Mouse (Mus musculus): ENCODE measurements around the gene Tmem127. TPM values are rescaled to one million over a fixed set of nuclear protein-coding genes. Genes with fewer than 3 reads are reported as not detected.
A peak's percentile ranks its signal among the peaks of the same experiment; 100 is the strongest.
"Not testable (repeated sequence)": the region's sequence is repeated elsewhere in the genome, so short reads cannot be mapped to it uniquely, and the experiment has no call there.

Gene Tmem127
- 21.7 and 47.9 TPM in 2 replicates for total RNA-seq (2014; fragmentation: Nextera tagmentation)
- 29.9 and 30.8 TPM in 2 replicates for total RNA-seq (2017)
- 26.4 and 27.7 TPM in 2 replicates for polyA plus RNA-seq (2012)

DNA sequence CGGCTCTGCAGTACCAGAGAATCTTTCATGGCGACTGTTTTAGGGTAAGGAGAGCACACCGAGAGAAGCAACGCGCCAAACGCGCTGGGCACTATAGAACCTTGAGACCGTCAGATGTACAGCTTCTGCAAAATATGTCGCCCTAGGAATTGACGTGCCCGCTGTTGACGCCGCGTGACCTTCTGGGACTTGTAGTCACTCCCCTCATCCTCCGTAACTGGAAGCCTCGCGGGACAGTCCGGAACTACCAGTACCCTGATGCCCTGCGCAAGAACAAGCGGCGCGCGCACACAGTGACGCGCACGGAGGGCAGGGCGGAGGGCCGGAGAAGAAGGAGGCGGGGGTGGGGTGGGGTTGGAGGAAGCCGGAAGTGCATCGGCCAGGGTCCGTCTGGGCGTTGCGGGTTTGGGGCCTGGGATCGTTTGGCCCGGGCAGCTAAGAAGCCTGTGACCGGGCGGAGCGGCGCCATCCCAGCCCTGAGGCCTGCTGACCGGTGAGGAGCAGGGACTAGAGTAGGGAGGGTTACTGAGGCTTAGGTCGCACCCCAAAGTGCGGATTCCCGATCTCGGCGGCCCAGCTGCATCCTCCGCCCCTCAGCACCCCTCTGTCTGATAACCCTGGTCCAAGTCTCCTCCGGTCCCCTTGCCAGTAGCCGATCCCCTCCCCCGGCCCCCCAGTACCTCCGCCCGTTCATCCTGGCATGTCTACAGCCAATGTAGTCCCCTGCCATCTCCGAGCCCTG lies at the start of gene Tmem127, which contains the start of gene Ciao1:
Gene Tmem127, plus strand, starts transcription at position 317 of the 742 bp plus-strand sequence.
Gene Ciao1, minus strand, starts transcription at position 225 of the 742 bp plus-strand sequence.
- TF ChIP-seq GATA2 (IDR thresholded peaks at IDR 0.05; ENCODE audit: borderline replicate concordance, low read depth, low read length) = no peak
- no peak for TF ChIP-seq GATA1 (IDR thresholded peaks at IDR 0.05; ENCODE audit: borderline replicate concordance, low read length)
- no peak for TF ChIP-seq CTCF (IDR thresholded peaks at IDR 0.05; ENCODE audit: low read depth, low read length)
- no peak for TF ChIP-seq POLR2AphosphoS5 (IDR thresholded peaks at IDR 0.05; ENCODE audit: insufficient replicate concordance, low read depth, low read length)
- TF ChIP-seq TAL1 (conservative IDR thresholded peaks at IDR 0.05; ENCODE audit: low read depth, low read length) = no peak
- peak within 1 kb of the TSS; percentile 97 for H3K4me3 ChIP-seq (ENCODE audit: low read depth, low read length)
- ATAC-seq (ENCODE audit: extremely low read depth, insufficient number of reproducible peaks, low FRiP score, poor library complexity, severe bottlenecking) (peak; percentile 97), DNase-seq (ENCODE audit: low spot score) (peak; percentile 90)
- H3K36me3 ChIP-seq (replicated peaks) = peaks cover 64% of the 10 kb centered on the region
- peaks cover 49% of the 10 kb centered on the region for H3K4me1 ChIP-seq (ENCODE audit: insufficient read depth, low read depth, low read length)
- H3K9me3 ChIP-seq (replicated peaks) = no peaks in the 10 kb centered on the region
- no peaks in the 10 kb centered on the region for H3K27me3 ChIP-seq (ENCODE audit: insufficient read depth, low read length)

- H3K4me3 ChIP-seq (ENCODE audit: low read depth, low read length) = no peak overlapping the region
- H3K27me3 ChIP-seq (ENCODE audit: insufficient read depth, low read length) = no peaks in the 10 kb centered on the region
- DNase-seq (ENCODE audit: low spot score) (peak; percentile 13), ATAC-seq (ENCODE audit: extremely low read depth, insufficient number of reproducible peaks, low FRiP score, poor library complexity, severe bottlenecking) (no peak)
- peaks cover 44% of the 10 kb centered on the region for H3K36me3 ChIP-seq (replicated peaks)
- H3K9me3 ChIP-seq (replicated peaks) = no peaks in the 10 kb centered on the region
- TF ChIP-seq TAL1 (conservative IDR thresholded peaks at IDR 0.05; ENCODE audit: low read depth, low read length) (no peak), CTCF (IDR thresholded peaks at IDR 0.05; ENCODE audit: low read depth, low read length) (peak; percentile 72)
- peaks cover 12% of the 10 kb centered on the region for H3K4me1 ChIP-seq (ENCODE audit: insufficient read depth, low read depth, low read length)
These were observed 42.8 kb upstream of the Tmem127 start for GRCm38 (mm10) chr2:127204932-127205331.

DNA sequence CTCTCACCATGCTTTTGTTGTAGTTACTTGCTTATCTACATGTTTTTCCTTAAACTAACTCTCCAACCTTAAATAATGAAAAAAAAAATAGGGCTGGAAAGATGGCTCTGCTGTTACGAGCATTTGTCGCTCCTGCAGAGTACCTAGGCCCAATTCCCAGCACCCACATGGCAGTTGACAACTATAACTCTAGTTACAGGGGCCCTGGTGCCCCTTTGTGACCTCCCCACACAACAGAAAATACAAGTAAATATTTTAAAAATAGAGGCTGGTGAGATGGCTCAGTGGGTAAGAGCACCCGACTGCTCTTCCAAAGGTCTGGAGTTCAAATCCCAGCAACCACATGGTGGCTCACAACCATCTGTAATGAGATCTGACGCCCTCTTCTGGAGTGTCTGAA lies 41.8 kb upstream of the Tmem127 start:
- peaks cover 49% of the 10 kb centered on the region for H3K36me3 ChIP-seq (replicated peaks)
- ATAC-seq (ENCODE audit: extremely low read depth, insufficient number of reproducible peaks, low FRiP score, poor library complexity, severe bottlenecking); H3K9me3 ChIP-seq (replicated peaks); H3K4me3 ChIP-seq (ENCODE audit: low read depth, low read length); DNase-seq (ENCODE audit: low spot score); H3K27me3 ChIP-seq (ENCODE audit: insufficient read depth, low read length): not testable (repeated sequence)
- peaks cover 20% of the 10 kb centered on the region for H3K4me1 ChIP-seq (ENCODE audit: insufficient read depth, low read depth, low read length)

- ATAC-seq (ENCODE audit: extremely low read depth, insufficient number of reproducible peaks, low FRiP score, poor library complexity, severe bottlenecking) = no peak
- H3K4me3 ChIP-seq (ENCODE audit: low read depth, low read length) = peak overlapping the region; percentile 21; the same call in 1 of the 2 replicates
These were observed 40.8 kb upstream of the Tmem127 start for GRCm38 (mm10) chr2:127206916-127207315.

DNA sequence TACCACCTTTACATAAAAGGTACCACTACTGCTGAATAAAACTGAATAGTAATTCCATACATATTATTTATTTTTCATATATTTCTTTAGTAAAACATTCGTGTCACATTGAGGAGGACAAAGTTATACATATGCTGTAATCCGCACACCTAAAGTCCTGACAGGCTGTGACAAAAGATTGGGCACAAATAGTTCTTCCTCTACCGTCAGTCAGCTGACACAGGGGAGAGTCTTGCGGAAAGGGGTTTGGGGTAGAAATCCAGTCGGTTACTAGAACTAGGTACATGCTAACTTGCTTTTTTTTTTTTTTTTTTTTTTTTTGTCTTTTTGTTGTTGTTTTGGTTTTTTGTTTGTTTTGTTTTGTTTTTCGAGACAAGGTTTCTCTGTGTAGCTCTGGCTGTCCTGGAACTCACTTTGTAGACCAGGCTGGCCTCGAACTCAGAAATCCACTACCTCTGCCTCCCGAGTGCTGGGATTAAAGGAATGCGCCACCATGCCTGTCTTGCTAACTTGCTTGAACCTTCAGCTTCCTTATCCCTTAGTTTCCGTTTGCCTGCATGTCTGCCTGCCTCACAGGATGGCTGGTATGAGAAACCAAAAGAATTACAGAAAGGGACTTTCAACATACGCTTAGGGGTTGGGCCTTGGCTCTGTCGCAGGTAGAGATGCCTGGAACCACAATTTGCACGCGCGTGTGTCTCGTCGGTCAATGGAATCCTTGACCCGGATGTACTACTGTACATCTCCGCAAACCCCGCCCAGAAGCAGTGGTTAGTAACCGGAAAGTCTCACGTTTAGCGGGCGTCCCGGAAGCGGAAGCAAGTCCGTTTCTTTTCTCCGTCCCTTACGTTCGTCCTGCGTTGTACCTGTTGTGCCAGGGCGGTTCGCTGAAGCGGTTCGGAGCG lies 39.9 kb upstream of the Tmem127 start, which contains the start of the genes 1810024B03Rik and Snrnp200:
Gene 1810024B03Rik, minus strand, starts transcription at position 734 of the 905 bp plus-strand sequence.
Gene Snrnp200, plus strand, starts transcription at position 840 of the 905 bp plus-strand sequence.
- no peaks in the 10 kb centered on the region for H3K9me3 ChIP-seq (replicated peaks)
- peaks cover 33% of the 10 kb centered on the region for H3K4me1 ChIP-seq (ENCODE audit: insufficient read depth, low read depth, low read length)
- TF ChIP-seq GATA2 (IDR thresholded peaks at IDR 0.05; ENCODE audit: borderline replicate concordance, low read depth, low read length) (no peak), CTCF (IDR thresholded peaks at IDR 0.05; ENCODE audit: low read depth, low read length) (no peak), POLR2AphosphoS5 (IDR thresholded peaks at IDR 0.05; ENCODE audit: insufficient replicate concordance, low read depth, low read length) (no peak), TAL1 (conservative IDR thresholded peaks at IDR 0.05; ENCODE audit: low read depth, low read length) (no peak), GATA1 (IDR thresholded peaks at IDR 0.05; ENCODE audit: borderline replicate concordance, low read length) (no peak)
- DNase-seq (ENCODE audit: low spot score) (peak; percentile 70), ATAC-seq (ENCODE audit: extremely low read depth, insufficient number of reproducible peaks, low FRiP score, poor library complexity, severe bottlenecking) (peak; percentile 93)
- H3K4me3 ChIP-seq (ENCODE audit: low read depth, low read length) = peak within 1 kb of the TSS; percentile 92
- H3K36me3 ChIP-seq (replicated peaks) = peaks cover 53% of the 10 kb centered on the region
- no peaks in the 10 kb centered on the region for H3K27me3 ChIP-seq (ENCODE audit: insufficient read depth, low read length)

More at GRCm38 (mm10) chr2:127206916-127207315, 40.8 kb upstream of the Tmem127 start:
- DNase-seq (ENCODE audit: low spot score) = no peak
- TF ChIP-seq TAL1 (conservative IDR thresholded peaks at IDR 0.05; ENCODE audit: low read depth, low read length) (no peak), CTCF (IDR thresholded peaks at IDR 0.05; ENCODE audit: low read depth, low read length) (no peak), POLR2AphosphoS5 (IDR thresholded peaks at IDR 0.05; ENCODE audit: insufficient replicate concordance, low read depth, low read length) (no peak), GATA1 (IDR thresholded peaks at IDR 0.05; ENCODE audit: borderline replicate concordance, low read length) (no peak), GATA2 (IDR thresholded peaks at IDR 0.05; ENCODE audit: borderline replicate concordance, low read depth, low read length) (no peak)
- no peaks in the 10 kb centered on the region for H3K27me3 ChIP-seq (ENCODE audit: insufficient read depth, low read length)
- peaks cover 29% of the 10 kb centered on the region for H3K4me1 ChIP-seq (ENCODE audit: insufficient read depth, low read depth, low read length)
- no peaks in the 10 kb centered on the region for H3K9me3 ChIP-seq (replicated peaks)
- H3K36me3 ChIP-seq (replicated peaks) = peaks cover 52% of the 10 kb centered on the region

- Histone ChIP-seq H3K4me3 (ENCODE audit: low read depth, low read length) (peak overlapping the region; percentile 92), H3K9me3 (replicated peaks) (no peaks in the 10 kb centered on the region), H3K36me3 (replicated peaks) (peaks cover 52% of the 10 kb centered on the region), H3K27me3 (ENCODE audit: insufficient read depth, low read length) (no peaks in the 10 kb centered on the region), H3K4me1 (ENCODE audit: insufficient read depth, low read depth, low read length) (peaks cover 33% of the 10 kb centered on the region)
- TF ChIP-seq TAL1 (conservative IDR thresholded peaks at IDR 0.05; ENCODE audit: low read depth, low read length) = no peak
- no peak for TF ChIP-seq GATA2 (IDR thresholded peaks at IDR 0.05; ENCODE audit: borderline replicate concordance, low read depth, low read length)
- no peak for TF ChIP-seq POLR2AphosphoS5 (IDR thresholded peaks at IDR 0.05; ENCODE audit: insufficient replicate concordance, low read depth, low read length)
- TF ChIP-seq CTCF (IDR thresholded peaks at IDR 0.05; ENCODE audit: low read depth, low read length) = no peak
- no peak for TF ChIP-seq GATA1 (IDR thresholded peaks at IDR 0.05; ENCODE audit: borderline replicate concordance, low read length)
- DNase-seq (ENCODE audit: low spot score) (no peak), ATAC-seq (ENCODE audit: extremely low read depth, insufficient number of reproducible peaks, low FRiP score, poor library complexity, severe bottlenecking) (no peak)
These were observed 39.3 kb upstream of the Tmem127 start for GRCm38 (mm10) chr2:127208452-127208769.
